ENCODE assay signal across 9 mouse cellular contexts in genomic region chr6:115814104-115814503, GRCm38 (mm10). TPM values are rescaled to one million over a fixed set of nuclear protein-coding genes. Genes with fewer than 3 reads are reported as not detected.
A peak's percentile ranks its signal among the peaks of the same experiment; 100 is the strongest.
DNase-seq lines count a peak whose midpoint lies in the region; ATAC-seq lines count a peak whose summit lies in the region.
"Had no signal": no experiment of that assay in that cellular context is flagged by ENCODE, and none has a peak within 500 bp of the region (broad histone marks: within the 10 kb centered on the region; RNA-seq: fewer than 3 reads in every experiment).

No protein-coding gene starts in this region.

- peaks cover 9% of the 10 kb centered on the region for H3K4me1 ChIP-seq in midbrain, embryonic 10.5 days
- no peaks in the 10 kb centered on the region for H3K4me1 ChIP-seq in midbrain, embryonic 16.5 days (ENCODE audit: control insufficient read depth, insufficient read depth, low read length)
- no peaks in the 10 kb centered on the region; the same call in 1 of the 2 replicates for H3K4me1 ChIP-seq in intestine, embryonic 15.5 days (replicated peaks)
- H3K4me1 ChIP-seq: stomach, embryonic 15.5 days had no signal

- H3K36me3 ChIP-seq in midbrain, embryonic 10.5 days, result no peaks in the 10 kb centered on the region
- H3K36me3 ChIP-seq in midbrain, embryonic 16.5 days (ENCODE audit: control insufficient read depth, insufficient read depth, low read length), result no peaks in the 10 kb centered on the region
- no peaks in the 10 kb centered on the region for H3K36me3 ChIP-seq in intestine, embryonic 15.5 days
- H3K36me3 ChIP-seq: stomach, embryonic 15.5 days had no signal

- H3K27ac ChIP-seq in midbrain, embryonic 10.5 days (replicated peaks), result peak overlapping the region; percentile 39; the same call in 1 of the 2 replicates
- no peak overlapping the region for H3K27ac ChIP-seq in midbrain, embryonic 16.5 days (ENCODE audit: low read length)
- no peak overlapping the region for H3K27ac ChIP-seq in intestine, embryonic 15.5 days
- H3K27ac ChIP-seq: stomach, embryonic 15.5 days had no signal

- WGBS in midbrain, embryonic 10.5 days, result 42% methylated on average over 4 of the region's 4 CpGs
- 38% methylated on average over 4 of the region's 4 CpGs for WGBS in midbrain, embryonic 16.5 days
- 38% methylated on average over 4 of the region's 4 CpGs for WGBS in intestine, embryonic 15.5 days

- no peak overlapping the region for H3K9ac ChIP-seq in midbrain, embryonic 16.5 days (ENCODE audit: low read depth, low read length)
- no peak overlapping the region for H3K9ac ChIP-seq in intestine, embryonic 15.5 days
- H3K9ac ChIP-seq: stomach, embryonic 15.5 days had no signal

- no peak overlapping the region for H3K4me3 ChIP-seq in midbrain, embryonic 10.5 days
- no peak overlapping the region for H3K4me3 ChIP-seq in midbrain, embryonic 16.5 days (ENCODE audit: low read depth, low read length)
- H3K4me3 ChIP-seq in intestine, embryonic 15.5 days (replicated peaks), result no peak overlapping the region
- H3K4me3 ChIP-seq: stomach, embryonic 15.5 days had no signal

- H3K4me2 ChIP-seq in midbrain, embryonic 16.5 days (ENCODE audit: low read length), result no peak overlapping the region
- no peak overlapping the region for H3K4me2 ChIP-seq in intestine, embryonic 15.5 days (replicated peaks)
- H3K4me2 ChIP-seq: stomach, embryonic 15.5 days had no signal

- no peak for ATAC-seq in midbrain, embryonic 16.5 days
- peak; percentile 63 for ATAC-seq in intestine, embryonic 15.5 days

- H3K27me3 ChIP-seq in midbrain, embryonic 10.5 days (ENCODE audit: low read depth, poor library complexity, severe bottlenecking), result no peaks in the 10 kb centered on the region
- H3K27me3 ChIP-seq in midbrain, embryonic 16.5 days (ENCODE audit: control insufficient read depth, insufficient read depth, low read depth, low read length), result no peaks in the 10 kb centered on the region
- H3K27me3 ChIP-seq in intestine, embryonic 15.5 days (replicated peaks), result no peaks in the 10 kb centered on the region
- H3K27me3 ChIP-seq: stomach, embryonic 15.5 days had no signal

- no peaks in the 10 kb centered on the region for H3K9me3 ChIP-seq in midbrain, embryonic 10.5 days (replicated peaks)
- no peaks in the 10 kb centered on the region for H3K9me3 ChIP-seq in midbrain, embryonic 16.5 days (replicated peaks; ENCODE audit: control insufficient read depth, low read length, poor library complexity, severe bottlenecking)
- H3K9me3 ChIP-seq in intestine, embryonic 15.5 days, result no peaks in the 10 kb centered on the region
- H3K9me3 ChIP-seq: stomach, embryonic 15.5 days had no signal

- peak; percentile 59 for DNase-seq in midbrain, embryonic 10.5 days (ENCODE audit: low spot score)
- peak; percentile 50 for DNase-seq in adrenal gland, adult 8-10 months
- DNase-seq in frontal cortex, adult 2 months (ENCODE audit: extremely low spot score in 1 of 2, low spot score in 1 of 2), result peak; percentile 43 to 68
- peak; percentile 80 for DNase-seq in liver
- DNase-seq in natural killer cell, adult 2 months (ENCODE audit: low spot score in 2 of 2), result peak; percentile 20 to 23
- peak; percentile 56 for DNase-seq in thymus, postnatal 25 days

RNA-seq across cellular contexts. Expression of gene Rpl32, which starts 5.6 kb away (rescaled TPM):
- polyA plus RNA-seq in midbrain, embryonic 10.5 days (2016; fragmentation: Nextera tagmentation; extraction: Ambion mirVana), result 1,558 and 1,869 TPM in 2 replicates
- polyA plus RNA-seq in midbrain, embryonic 16.5 days (2015; fragmentation: Nextera tagmentation; extraction: Ambion mirVana), result 855 and 922 TPM in 2 replicates
- total RNA-seq in adrenal gland, adult 8-10 months (2022), result 1,000 to 10,000 TPM in 3 of 4 experiments, 100 to 1,000 TPM in 1; 999 to 1,169 (median 1,094) TPM
- polyA plus RNA-seq in frontal cortex, adult 2 months (2012; rRNA removed), result 936 and 1,149 TPM in 2 replicates
- 2,172 and 2,428 TPM in 2 replicates for polyA plus RNA-seq in intestine, embryonic 15.5 days (2015; fragmentation: Nextera tagmentation; extraction: Ambion mirVana)

RNA-seq across cellular contexts. Expression of gene Efcab12, which starts 24.1 kb away (rescaled TPM):
- polyA plus RNA-seq in midbrain, embryonic 10.5 days (2016; fragmentation: Nextera tagmentation; extraction: Ambion mirVana), result 1.7 and 2.2 TPM in 2 replicates
- polyA plus RNA-seq in midbrain, embryonic 16.5 days (2015; fragmentation: Nextera tagmentation; extraction: Ambion mirVana), result 3.1 and 3.2 TPM in 2 replicates
- 1 to 10 TPM in 3 of 4 experiments, under 1 TPM in 1; 0.84 to 2.0 (median 1.1) TPM for total RNA-seq in adrenal gland, adult 8-10 months (2022)
- polyA plus RNA-seq in frontal cortex, adult 2 months (2012; rRNA removed), result 5.4 and 5.5 TPM in 2 replicates
- polyA plus RNA-seq in intestine, embryonic 15.5 days (2015; fragmentation: Nextera tagmentation; extraction: Ambion mirVana), result 0.42 and 0.49 TPM in 2 replicates

RNA-seq across cellular contexts. Expression of gene Mbd4, which starts 39.1 kb away (rescaled TPM):
- polyA plus RNA-seq in midbrain, embryonic 10.5 days (2016; fragmentation: Nextera tagmentation; extraction: Ambion mirVana), result 29.6 and 32.3 TPM in 2 replicates
- 8.9 and 10.1 TPM in 2 replicates for polyA plus RNA-seq in midbrain, embryonic 16.5 days (2015; fragmentation: Nextera tagmentation; extraction: Ambion mirVana)
- 1 to 10 TPM; 3.3 to 5.5 (median 3.9) TPM for total RNA-seq in adrenal gland, adult 8-10 months (2022)
- 9.2 and 9.6 TPM in 2 replicates for polyA plus RNA-seq in frontal cortex, adult 2 months (2012; rRNA removed)
- polyA plus RNA-seq in intestine, embryonic 15.5 days (2015; fragmentation: Nextera tagmentation; extraction: Ambion mirVana), result 14.5 and 14.6 TPM in 2 replicates

RNA-seq across cellular contexts. Expression of gene Ift122, which starts 39.2 kb away (rescaled TPM):
- polyA plus RNA-seq in midbrain, embryonic 10.5 days (2016; fragmentation: Nextera tagmentation; extraction: Ambion mirVana), result 26.8 and 29.6 TPM in 2 replicates
- 35.2 and 36.8 TPM in 2 replicates for polyA plus RNA-seq in midbrain, embryonic 16.5 days (2015; fragmentation: Nextera tagmentation; extraction: Ambion mirVana)
- 10 to 100 TPM; 17.2 to 29.9 (median 21.9) TPM for total RNA-seq in adrenal gland, adult 8-10 months (2022)
- polyA plus RNA-seq in frontal cortex, adult 2 months (2012; rRNA removed), result 30.1 and 31.2 TPM in 2 replicates
- polyA plus RNA-seq in intestine, embryonic 15.5 days (2015; fragmentation: Nextera tagmentation; extraction: Ambion mirVana), result 13.8 and 14.2 TPM in 2 replicates

RNA-seq across cellular contexts. Expression of gene Cand2, which starts 39.8 kb away (rescaled TPM):
- polyA plus RNA-seq in midbrain, embryonic 10.5 days (2016; fragmentation: Nextera tagmentation; extraction: Ambion mirVana), result 56.3 and 57.3 TPM in 2 replicates
- 9.8 and 10.3 TPM in 2 replicates for polyA plus RNA-seq in midbrain, embryonic 16.5 days (2015; fragmentation: Nextera tagmentation; extraction: Ambion mirVana)
- 10 to 100 TPM; 16.1 to 22.6 (median 18.0) TPM for total RNA-seq in adrenal gland, adult 8-10 months (2022)
- 5.1 and 5.7 TPM in 2 replicates for polyA plus RNA-seq in frontal cortex, adult 2 months (2012; rRNA removed)
- 16.8 and 17.2 TPM in 2 replicates for polyA plus RNA-seq in intestine, embryonic 15.5 days (2015; fragmentation: Nextera tagmentation; extraction: Ambion mirVana)

Comparison
In these comparisons a context has a peak if more than half of its experiments do, and no peak if none do; other contexts are left out.
1. DNase-seq: peak in every context shown above with its lines; median percentile 80 in liver; 59 in midbrain, embryonic 10.5 days; 56 in thymus, postnatal 25 days; 56 in frontal cortex, adult 2 months; 50 in adrenal gland, adult 8-10 months; 22 in natural killer cell, adult 2 months.